Mouse (Mus musculus): ENCODE data around the gene Col23a1. TPM values are rescaled to one million over a fixed set of nuclear protein-coding genes. Genes with fewer than 3 reads are reported as not detected.
"Not testable (repeated sequence)": the region's sequence is repeated elsewhere in the genome, so short reads cannot be mapped to it uniquely, and the experiment has no call there.

The Col23a1 gene
- polyA plus RNA-seq, 1 experiment: 4.4 TPM

- Histone ChIP-seq H3K4me3 (ENCODE audit: low read depth, low read length) (peak overlapping the region; percentile 65; the same call in 1 of the 2 replicates), H3K27me3 (ENCODE audit: control insufficient read depth, insufficient read depth, low read length) (no peaks in the 10 kb centered on the region), H3K27ac (ENCODE audit: insufficient read depth, low read depth, low read length) (peak overlapping the region; percentile 98), H3K4me1 (ENCODE audit: control insufficient read depth, insufficient read depth, insufficient read length, low read length) (peaks cover 11% of the 10 kb centered on the region), H3K36me3 (ENCODE audit: control insufficient read depth, insufficient read depth, low read length) (no peaks in the 10 kb centered on the region)
- TF ChIP-seq CTCF (IDR thresholded peaks at IDR 0.05; ENCODE audit: extremely low read depth, insufficient read length, insufficient replicate concordance, low read depth, low read length) (no peak), POLR2A (IDR thresholded peaks at IDR 0.05; ENCODE audit: low read depth, low read length) (no peak)
- WGBS: 5% methylated on average over 7 of the region's 7 CpGs
Measured at GRCm38 (mm10) chr11:51615129-51615528, 325.4 kb downstream of the Col23a1 start.

GRCm38 (mm10) chr11:51615601-51616000, 325.9 kb downstream of the Col23a1 start:
- 1% methylated on average over 14 of the region's 14 CpGs for WGBS
- peak overlapping the region; percentile 98 for H3K27ac ChIP-seq (ENCODE audit: insufficient read depth, low read depth, low read length)
- H3K4me3 ChIP-seq (ENCODE audit: low read depth, low read length): peak overlapping the region; percentile 65

DNA sequence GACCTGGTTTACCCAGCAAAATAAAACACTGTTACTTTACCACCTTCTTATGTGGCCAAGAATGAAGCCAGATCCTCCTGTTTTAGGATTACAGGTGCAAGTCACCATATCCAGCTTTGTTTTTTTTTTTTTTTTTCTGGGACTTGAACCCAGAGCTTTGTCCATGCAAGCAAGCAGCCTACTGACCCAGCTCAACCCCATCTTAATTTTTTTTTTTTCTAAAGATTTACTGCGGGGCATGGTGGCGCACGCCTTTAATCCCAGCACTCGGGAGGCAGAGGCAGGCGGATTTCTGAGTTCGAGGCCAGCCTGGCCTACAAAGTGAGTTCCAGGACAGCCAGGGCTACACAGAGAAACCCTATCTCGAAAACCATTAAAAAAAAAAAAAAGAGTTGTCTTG, 326.4 kb downstream of the Col23a1 start:
- 77% methylated on average over 7 of the region's 7 CpGs for WGBS
- H3K4me3 ChIP-seq (ENCODE audit: low read depth, low read length); H3K36me3 ChIP-seq (ENCODE audit: control insufficient read depth, insufficient read depth, low read length); H3K27me3 ChIP-seq (ENCODE audit: control insufficient read depth, insufficient read depth, low read length): not testable (repeated sequence)
- H3K4me1 ChIP-seq (ENCODE audit: control insufficient read depth, insufficient read depth, insufficient read length, low read length): peaks cover 14% of the 10 kb centered on the region
- H3K27ac ChIP-seq (ENCODE audit: insufficient read depth, low read depth, low read length): peak overlapping the region; percentile 23

More at GRCm38 (mm10) chr11:51615601-51616000, 325.9 kb downstream of the Col23a1 start:
- TF ChIP-seq CTCF (IDR thresholded peaks at IDR 0.05; ENCODE audit: extremely low read depth, insufficient read length, insufficient replicate concordance, low read depth, low read length) (no peak), POLR2A (IDR thresholded peaks at IDR 0.05; ENCODE audit: low read depth, low read length) (peak; percentile 79)
- Histone ChIP-seq H3K27me3 (ENCODE audit: control insufficient read depth, insufficient read depth, low read length) (no peaks in the 10 kb centered on the region), H3K36me3 (ENCODE audit: control insufficient read depth, insufficient read depth, low read length) (no peaks in the 10 kb centered on the region), H3K4me1 (ENCODE audit: control insufficient read depth, insufficient read depth, insufficient read length, low read length) (peaks cover 12% of the 10 kb centered on the region)

- 0% methylated on average over 4 of the region's 4 CpGs for WGBS
- Histone ChIP-seq H3K27me3 (ENCODE audit: control insufficient read depth, insufficient read depth, low read length) (no peaks in the 10 kb centered on the region), H3K27ac (ENCODE audit: insufficient read depth, low read depth, low read length) (no peak overlapping the region), H3K4me3 (ENCODE audit: low read depth, low read length) (no peak overlapping the region), H3K36me3 (ENCODE audit: control insufficient read depth, insufficient read depth, low read length) (peaks cover 4% of the 10 kb centered on the region; the same call in 1 of the 2 replicates), H3K4me1 (ENCODE audit: control insufficient read depth, insufficient read depth, insufficient read length, low read length) (peaks cover 14% of the 10 kb centered on the region)
- TF ChIP-seq CTCF (IDR thresholded peaks at IDR 0.05; ENCODE audit: extremely low read depth, insufficient read length, insufficient replicate concordance, low read depth, low read length) (peak; percentile 90; the same call in 1 of the 2 replicates), POLR2A (IDR thresholded peaks at IDR 0.05; ENCODE audit: low read depth, low read length) (no peak)
Measured at GRCm38 (mm10) chr11:51617693-51618092, 328.0 kb downstream of the Col23a1 start.

DNA sequence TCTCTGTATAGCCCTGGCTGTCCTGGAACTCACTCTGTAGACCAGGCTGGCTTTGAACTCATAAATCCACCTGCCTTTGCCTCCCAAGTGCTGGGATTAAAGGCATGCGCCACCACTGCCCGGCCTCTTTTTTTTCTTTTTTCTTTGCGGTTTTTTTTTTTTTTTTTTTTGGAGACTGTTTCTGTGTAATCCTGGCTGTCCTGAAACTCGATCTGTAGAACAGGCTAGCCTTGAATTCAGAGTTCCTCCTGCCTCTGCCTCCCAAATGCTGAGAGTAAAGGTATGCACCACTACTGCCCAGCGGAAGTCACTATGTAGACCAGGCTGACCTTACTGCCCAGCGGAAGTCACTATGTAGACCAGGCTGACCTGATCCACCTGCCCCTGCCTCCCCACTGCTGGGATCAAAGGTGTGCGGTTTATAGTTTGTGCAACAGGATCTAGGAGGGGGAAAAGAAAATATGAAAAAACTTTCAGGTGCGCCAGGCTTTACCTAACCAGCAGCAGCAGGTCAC, 329.2 kb downstream of the Col23a1 start:
- Histone ChIP-seq H3K4me1 (ENCODE audit: control insufficient read depth, insufficient read depth, insufficient read length, low read length) (peaks cover 14% of the 10 kb centered on the region), H3K36me3 (ENCODE audit: control insufficient read depth, insufficient read depth, low read length) (peaks cover 16% of the 10 kb centered on the region), H3K4me3 (ENCODE audit: low read depth, low read length) (peak overlapping the region; percentile 77), H3K27me3 (ENCODE audit: control insufficient read depth, insufficient read depth, low read length) (no peaks in the 10 kb centered on the region), H3K27ac (ENCODE audit: insufficient read depth, low read depth, low read length) (peak overlapping the region; percentile 40)
- 32% methylated on average over 8 of the region's 8 CpGs for WGBS
- no peak for TF ChIP-seq POLR2A (IDR thresholded peaks at IDR 0.05; ENCODE audit: low read depth, low read length)
- TF ChIP-seq CTCF (IDR thresholded peaks at IDR 0.05; ENCODE audit: extremely low read depth, insufficient read length, insufficient replicate concordance, low read depth, low read length): no peak

DNA sequence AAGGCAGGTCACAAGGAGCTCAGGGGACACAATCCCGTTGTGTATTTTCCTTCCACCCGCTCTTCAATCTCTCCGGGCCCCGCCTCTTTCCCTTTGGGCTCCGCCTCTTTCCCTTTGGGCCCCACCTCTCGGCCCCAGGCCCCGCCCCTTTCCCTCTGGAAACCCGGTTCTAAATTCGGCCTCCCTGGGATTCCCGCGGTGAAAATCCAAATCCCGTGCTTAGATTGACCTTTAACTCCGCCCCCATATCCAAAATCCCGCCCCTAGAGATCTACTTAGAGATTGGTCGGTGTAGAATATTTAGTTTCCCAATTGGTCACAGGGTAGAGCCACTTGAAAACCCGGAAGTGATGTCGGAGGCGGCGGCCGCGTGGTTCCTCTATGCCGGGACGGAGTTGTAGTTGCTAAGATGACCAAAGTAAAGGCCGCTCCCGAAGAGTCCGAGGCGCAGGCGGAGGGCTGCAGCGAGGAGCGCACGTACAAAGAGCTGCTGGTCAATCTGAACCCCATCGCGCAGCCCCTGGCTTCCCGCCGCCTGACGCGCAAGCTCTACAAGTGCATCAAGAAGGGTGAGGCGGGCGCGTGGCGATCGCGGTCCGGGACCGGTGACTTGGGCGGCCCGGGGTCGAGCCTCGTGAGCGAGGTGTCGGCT, 329.8 kb downstream of the Col23a1 start, which contains the start of gene Nhp2:
Gene Nhp2 (plus strand): TSS at position 327 of the 652 bp plus-strand sequence.
- peak within 1 kb of the TSS; percentile 40 for H3K27ac ChIP-seq (ENCODE audit: insufficient read depth, low read depth, low read length)
- no peaks in the 10 kb centered on the region for H3K27me3 ChIP-seq (ENCODE audit: control insufficient read depth, insufficient read depth, low read length)
- peak within 1 kb of the TSS; percentile 77 for H3K4me3 ChIP-seq (ENCODE audit: low read depth, low read length)
- WGBS: under 1% methylated on average over 51 of the region's 51 CpGs
- H3K36me3 ChIP-seq (ENCODE audit: control insufficient read depth, insufficient read depth, low read length): peaks cover 22% of the 10 kb centered on the region
- H3K4me1 ChIP-seq (ENCODE audit: control insufficient read depth, insufficient read depth, insufficient read length, low read length): peaks cover 12% of the 10 kb centered on the region
- TF ChIP-seq POLR2A (IDR thresholded peaks at IDR 0.05; ENCODE audit: low read depth, low read length) (no peak; the same call in 1 of the 2 replicates), CTCF (IDR thresholded peaks at IDR 0.05; ENCODE audit: extremely low read depth, insufficient read length, insufficient replicate concordance, low read depth, low read length) (no peak)

DNA sequence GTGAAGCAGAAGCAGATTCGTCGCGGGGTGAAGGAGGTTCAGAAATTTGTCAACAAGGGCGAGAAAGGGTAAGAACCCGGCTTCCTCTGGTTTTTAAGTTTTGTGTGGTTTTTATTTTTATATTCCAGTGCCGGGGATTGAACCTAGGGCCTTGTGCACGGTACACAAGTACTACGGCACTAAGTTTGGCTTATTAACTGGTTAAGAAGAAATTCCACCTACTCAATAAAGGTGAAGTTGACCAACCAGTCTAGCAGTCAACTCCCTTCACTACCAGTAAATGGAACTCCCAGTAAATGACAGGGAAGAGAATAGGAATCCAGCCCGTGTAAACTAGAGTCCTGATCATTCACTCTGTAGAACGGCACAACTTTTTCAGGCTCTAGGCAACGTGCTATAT, 330.4 kb downstream of the Col23a1 start:
- H3K36me3 ChIP-seq (ENCODE audit: control insufficient read depth, insufficient read depth, low read length): peaks cover 28% of the 10 kb centered on the region
- WGBS: under 1% methylated on average over 11 of the region's 11 CpGs
- H3K4me3 ChIP-seq (ENCODE audit: low read depth, low read length): peak overlapping the region; percentile 77
- H3K27me3 ChIP-seq (ENCODE audit: control insufficient read depth, insufficient read depth, low read length): no peaks in the 10 kb centered on the region
- H3K27ac ChIP-seq (ENCODE audit: insufficient read depth, low read depth, low read length): no peak overlapping the region
- TF ChIP-seq CTCF (IDR thresholded peaks at IDR 0.05; ENCODE audit: extremely low read depth, insufficient read length, insufficient replicate concordance, low read depth, low read length) (no peak), POLR2A (IDR thresholded peaks at IDR 0.05; ENCODE audit: low read depth, low read length) (no peak)
- H3K4me1 ChIP-seq (ENCODE audit: control insufficient read depth, insufficient read depth, insufficient read length, low read length): peaks cover 7% of the 10 kb centered on the region; the same call in 1 of the 2 replicates
